Mouse (Mus musculus) testis, postnatal 10 days (tissue): ENCODE measurements at regions not wholly inside any gene's neighbourhood (a gene's known extent, or its start where the extent isn't known, plus 50 kb on each side); places are given as distances from the start of the nearest gene placed in this dataset.

Experiments
- DNase-seq: peaks from one replicate; pipeline ENCODE4 v3.0.0; 2021; ENCODE audit warnings: low spot score

DNA sequence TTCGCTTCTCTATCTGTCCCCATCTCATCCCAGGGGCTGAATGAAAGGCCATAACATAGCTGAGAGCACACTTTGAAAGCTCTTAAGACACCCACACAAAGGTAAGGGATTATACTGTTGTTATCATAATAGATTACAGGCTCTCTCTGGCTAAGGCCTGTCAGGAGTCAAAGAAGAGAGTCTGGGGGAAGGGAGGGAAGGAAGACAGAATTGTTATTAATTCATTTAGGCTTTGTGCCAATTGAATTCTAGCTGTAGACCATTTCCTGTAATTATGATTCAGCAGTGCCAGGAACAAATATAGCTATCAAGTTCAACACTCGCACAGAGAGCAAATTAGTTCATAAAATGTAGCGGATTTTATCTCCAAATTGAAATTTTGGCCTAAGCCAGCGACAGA, 369.3 kb upstream of the Gm10306 start:
- no peak for DNase-seq

DNA sequence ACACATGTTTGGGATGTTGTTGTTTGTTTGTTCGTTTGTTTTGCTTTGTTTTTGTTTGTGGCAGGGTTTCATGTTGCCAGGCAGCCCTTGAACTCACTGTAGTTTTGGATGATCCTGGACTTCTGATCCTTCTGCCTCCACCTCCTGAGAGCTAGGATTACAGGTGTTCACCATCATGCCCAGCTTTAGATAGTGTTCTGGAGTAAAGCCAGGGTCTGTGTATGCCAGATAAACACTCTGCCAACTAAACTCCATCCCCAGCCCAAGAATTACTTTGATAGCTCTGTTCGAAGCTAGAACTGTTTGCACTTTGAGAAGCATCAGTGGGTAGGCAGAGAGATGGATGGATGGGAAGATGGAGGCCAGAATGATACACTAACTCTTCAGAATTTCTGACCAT, 368.0 kb upstream of the Gm10306 start:
- DNase-seq, result no peak

DNA sequence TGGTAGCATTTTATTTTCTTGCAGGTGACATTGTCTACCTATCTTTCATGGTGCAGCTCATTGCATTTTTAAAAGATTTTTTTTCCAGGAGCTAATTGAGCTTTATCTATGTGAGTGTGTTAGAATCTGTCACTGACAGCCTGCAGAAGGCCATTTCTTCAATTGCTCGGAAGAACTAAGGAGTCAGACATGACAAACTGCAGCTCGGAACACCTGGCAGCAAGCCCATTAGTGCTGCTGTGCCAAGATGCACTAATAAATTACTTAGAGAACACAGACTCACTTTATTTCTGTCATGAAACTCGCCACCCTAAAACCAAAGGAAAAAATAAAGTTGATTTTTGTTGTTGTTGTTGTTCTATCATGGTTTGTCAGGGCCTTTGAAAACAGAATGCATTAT, 367.5 kb upstream of the Gm10306 start:
- DNase-seq, result peak; percentile 68

DNA sequence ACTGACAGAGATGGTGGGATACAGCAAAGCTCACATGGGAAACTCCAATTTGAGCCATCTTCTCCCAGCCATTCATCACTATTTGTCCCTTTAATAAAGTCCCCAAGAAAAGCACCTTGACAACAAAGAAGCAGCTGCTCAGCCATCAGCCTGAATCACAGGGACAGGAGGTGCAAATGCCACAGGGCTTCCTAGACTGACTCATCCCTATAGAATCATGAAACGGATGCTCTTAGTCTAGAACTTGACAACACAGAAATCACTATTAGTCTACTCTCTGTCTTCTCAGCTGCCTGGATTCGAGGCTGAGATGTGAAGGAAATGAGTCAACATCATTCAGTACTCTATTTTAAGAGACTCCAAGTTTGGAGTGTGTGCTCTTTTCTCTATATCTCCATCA, 365.4 kb upstream of the Gm10306 start:
- no peak for DNase-seq

DNA sequence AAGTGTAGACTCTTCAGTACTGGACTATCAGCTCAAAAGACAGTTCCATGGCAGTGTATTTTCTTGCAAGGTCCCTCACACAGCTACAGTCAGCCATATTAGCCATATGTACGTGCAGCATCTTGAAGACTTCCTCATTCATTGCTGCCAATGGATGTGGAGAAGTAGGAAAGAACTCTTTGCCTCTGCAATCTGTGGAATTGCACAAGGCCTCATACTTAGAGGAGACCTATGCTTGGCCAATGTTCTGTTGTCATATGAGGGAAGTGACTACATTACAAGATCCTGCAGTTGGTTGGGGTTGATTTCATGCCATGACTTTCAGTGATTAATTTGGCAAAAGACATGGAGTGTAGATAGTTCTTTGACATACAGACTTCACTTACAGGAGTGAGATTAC, 340.1 kb upstream of the Gm10306 start:
- DNase-seq, result no peak

DNA sequence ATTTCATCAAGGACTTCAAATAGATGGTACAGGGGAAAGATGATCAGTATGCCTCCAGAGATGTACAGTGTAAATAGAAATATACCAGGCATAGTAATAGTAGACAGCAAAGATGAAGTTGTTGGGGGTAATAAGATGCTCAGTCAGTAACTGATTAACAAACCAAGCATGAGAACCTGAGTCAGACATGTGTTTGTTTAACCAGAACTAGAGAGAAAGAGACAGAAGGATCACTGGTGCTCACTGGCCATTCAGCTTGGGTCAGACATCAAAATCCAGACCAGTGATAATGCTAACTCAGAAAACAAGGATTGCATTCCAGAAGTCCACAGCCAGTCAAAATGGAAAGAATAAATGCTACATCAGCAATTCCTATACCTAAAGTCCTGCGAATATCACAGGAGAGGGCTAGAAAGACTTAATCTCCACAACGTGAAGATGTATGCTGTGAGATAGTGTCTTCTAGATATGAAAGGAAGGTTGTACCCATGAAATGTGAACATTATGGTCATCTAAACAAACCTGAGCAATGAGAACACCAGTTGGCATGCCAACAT, 320.6 kb upstream of the Gm10306 start:
- no peak for DNase-seq

DNA sequence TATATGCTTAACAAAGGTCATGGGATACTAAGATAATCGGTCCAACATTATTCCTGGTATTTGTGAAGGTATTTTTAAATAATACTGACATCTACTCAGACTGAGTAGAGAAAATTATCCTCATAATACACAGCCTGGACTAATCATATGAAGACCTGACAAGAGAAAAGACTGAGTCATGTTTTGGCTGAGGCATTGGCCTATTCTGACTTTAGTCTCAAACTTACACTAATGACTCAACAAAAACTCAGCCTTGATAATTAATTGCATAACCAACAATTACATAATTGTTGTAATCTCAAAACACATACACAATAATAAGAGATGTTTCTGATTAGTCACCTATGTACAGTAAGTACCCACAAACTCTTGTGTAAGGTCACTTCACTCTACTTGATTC, 300.3 kb upstream of the Gm10306 start:
- DNase-seq, result no peak

DNA sequence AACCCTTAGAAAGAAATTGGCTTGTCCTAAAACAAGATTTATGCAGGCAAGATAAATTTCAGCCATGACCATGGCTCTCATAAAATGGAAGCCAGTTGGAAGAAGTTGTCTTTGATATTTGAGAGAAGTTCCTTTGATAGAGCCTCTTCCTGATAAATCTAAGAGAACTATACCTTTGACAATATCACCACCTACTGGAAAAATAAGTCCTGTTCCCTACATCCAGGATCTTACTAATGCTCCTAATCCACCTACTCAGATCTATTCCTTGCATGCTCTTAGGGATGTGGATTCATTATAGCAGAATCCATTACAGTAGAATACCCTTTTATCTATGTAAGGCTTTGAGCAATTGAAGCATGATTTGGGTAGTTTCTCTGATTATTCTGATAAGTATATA, 295.2 kb upstream of the Gm10306 start:
- DNase-seq, result no peak

DNA sequence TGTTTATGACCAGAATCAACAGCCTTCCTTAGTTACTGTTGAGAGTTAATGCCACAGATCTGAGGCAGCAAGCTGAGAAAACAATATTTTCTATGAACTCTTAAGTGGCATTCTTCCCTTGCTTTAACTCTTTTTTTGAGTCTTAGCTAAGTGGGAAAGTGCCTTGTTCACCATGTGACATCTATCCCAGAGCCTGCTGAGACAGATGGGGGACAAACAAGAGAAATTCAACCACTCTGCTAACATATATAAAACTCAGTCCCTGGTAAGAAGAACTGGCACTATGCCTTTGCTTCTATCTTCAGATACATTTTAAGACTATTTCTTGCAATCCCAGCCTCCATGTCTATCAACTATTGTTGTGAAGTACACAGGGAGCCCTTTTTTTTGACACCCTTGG, 274.6 kb upstream of the Gm10306 start:
- DNase-seq, result no peak

DNA sequence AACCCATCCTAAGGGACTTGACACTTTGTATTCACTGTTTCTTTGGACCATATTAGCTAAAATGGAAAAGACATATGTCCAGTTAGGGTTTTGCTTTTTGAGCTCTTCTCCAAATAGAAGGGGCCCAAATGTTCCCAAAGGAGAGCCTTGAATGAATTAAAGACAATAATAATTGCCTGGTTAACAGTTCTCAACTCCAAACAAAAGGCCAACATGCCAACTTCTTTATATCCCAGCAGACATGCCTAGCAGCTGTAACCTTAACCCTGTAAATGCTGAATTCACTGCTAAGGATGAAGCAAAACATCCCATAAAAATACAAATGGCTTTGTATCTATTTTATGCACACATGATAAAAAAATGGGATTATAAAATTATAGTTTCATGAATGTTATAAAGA, 264.2 kb upstream of the Gm10306 start:
- no peak for DNase-seq

DNA sequence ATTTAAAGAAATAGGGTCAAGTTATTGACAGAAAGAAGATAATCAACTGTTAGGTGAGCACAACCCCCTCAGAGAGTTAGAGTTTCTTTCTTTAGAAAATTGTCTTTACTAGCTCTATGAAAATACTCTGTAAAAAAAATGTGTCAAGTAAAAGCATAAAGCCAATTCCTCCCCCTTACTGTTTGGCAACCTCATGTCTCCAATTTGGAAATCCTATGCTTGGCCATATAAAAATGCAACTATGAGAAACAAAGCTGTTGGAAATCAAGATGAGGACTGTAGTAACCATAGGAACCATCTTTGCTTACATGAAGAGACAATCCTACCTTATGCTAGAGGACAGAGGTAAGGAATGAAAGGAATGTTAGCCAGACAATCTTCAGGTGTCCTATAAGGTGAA, 239.0 kb upstream of the Gm10306 start:
- DNase-seq, result no peak

DNA sequence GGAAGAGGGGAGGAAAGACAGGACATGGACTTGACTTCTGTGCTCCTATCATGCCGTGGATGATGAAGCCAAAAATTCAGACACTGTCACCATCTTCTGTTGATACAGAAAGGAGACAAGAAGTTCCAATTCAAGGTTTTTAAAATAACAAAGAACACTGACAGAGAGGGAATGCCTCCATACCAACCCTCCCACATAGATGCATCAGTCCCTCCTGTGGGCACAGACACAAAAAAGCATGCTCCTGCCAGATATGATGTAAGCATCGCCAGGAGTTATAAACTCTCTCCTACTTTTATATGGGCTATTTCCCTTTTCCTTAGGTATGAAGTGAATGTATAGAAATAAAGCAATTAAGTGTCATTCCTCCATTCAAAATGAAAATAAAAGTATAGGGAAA, 229.6 kb upstream of the Gm10306 start:
- DNase-seq, result no peak

DNA sequence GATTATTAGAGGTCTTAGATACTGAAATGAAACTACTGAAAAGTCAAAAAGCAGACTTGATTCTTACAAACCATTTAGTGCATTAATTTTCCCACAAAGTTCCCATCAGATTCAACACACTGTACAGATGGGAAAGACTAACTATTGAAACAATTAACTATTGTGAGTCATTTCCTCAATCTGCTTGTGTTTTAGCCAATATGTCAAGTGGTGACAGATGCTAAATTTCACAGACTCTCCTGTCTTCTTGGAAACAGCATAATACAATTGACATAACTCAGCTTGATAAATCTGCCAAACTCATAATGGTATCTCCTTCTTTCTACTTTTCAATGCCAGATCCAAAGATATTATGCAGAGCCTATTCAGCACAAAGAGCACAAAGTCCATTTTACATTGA, 213.0 kb upstream of the Gm10306 start:
- no peak for DNase-seq

DNA sequence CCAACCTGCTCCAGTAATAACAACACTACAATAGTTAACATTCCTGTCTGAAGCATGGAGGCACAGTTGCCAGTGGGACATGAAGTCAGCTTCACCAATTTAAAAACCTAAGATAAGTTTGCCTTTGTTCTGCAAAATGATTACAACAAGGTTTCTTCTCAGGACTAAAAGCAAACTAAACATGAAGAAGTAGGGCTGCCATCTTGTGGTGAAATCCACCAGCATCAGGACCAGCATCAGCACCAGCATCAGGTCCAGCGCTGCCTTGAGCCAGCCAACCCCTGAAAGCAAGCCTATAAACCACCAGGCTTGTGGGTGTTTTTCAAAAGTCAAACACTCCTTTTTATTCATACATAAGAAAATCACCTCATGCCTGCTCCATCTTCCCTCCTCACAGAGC, 207.1 kb upstream of the Gm10306 start:
- DNase-seq, result no peak

DNA sequence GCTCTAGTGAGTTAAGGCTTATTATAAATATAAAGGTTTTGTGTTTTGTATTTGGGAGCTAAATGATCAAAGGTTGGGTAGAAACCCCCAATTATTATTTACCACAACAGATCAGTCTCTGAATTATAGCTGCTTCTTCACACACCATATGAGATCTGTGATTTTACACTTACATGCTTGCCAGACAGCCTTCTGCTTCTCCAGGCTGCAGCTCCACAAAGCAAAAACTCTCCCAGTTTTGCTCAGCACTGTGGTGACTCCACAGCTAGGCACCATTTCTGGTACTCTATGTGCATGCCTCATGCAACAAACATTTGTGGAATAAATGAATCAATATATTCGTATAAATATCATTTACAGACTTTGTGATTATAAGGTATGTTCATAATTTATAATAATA, 199.4 kb upstream of the Gm10306 start:
- DNase-seq, result no peak

DNA sequence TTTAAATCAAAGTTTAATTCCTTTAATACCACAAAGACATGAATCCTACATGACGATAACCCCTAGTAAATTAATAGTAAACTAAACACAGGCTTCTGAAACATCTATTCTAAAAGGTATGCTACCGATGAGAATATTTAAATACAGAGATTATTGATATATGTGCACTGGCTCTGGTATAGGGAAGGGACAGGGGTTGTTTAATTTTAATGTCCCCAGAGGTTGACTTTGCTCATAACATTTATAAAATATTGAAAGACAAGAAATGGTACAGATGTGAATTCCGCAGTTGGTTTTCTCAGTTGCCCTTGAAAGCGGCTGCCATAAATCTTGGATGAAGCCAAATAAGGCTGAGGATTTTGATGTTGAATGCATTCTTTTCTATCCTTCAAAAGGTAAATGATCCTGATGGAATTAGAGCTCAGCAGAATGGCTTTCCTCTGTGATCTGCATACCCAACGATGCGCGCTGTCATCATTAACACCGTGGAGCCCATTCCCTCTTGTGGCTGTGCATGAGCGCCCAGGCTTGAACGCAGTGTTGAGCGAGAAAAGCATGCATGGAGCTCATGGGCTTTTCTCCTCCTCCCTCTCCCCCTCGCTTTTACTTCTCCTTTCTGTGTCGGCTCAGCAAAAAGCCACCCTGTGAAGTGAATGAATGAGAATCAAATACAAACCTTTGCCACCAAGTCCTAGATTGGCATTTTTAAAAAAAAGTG, 195.4 kb upstream of the Gm10306 start:
- no peak for DNase-seq

DNA sequence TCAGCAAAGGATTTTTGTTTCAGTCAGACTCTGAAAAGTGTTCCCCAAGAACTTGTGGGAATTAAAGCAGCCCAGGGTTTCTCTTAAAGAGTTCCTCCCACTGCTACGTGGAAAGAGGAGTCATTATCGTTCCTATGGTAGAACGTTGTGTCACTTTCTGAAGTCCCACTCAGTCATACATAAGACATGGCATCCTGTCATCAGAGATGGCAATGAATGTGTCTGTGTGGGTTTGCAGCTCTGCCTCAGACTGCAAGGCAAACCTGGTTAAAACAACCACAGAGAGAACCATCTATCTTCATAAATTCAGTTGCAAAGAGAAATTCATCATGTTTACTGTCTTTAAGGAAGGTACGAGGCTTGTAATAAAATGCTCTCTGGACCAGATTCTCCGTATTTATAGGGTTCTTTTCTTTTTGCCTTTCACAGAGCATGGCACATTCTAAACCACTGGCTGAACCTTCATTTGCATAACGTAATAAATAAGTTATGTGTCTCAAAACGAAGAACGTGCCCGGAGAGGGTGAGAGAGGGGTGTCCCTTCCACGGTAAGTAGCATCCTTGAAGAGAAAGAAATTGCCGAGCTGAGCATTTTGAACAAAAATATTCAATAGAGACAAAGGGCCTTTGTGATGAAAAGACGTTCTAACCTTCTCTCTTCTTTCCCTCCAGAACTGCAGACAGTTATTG, 194.7 kb upstream of the Gm10306 start:
- no peak for DNase-seq

DNA sequence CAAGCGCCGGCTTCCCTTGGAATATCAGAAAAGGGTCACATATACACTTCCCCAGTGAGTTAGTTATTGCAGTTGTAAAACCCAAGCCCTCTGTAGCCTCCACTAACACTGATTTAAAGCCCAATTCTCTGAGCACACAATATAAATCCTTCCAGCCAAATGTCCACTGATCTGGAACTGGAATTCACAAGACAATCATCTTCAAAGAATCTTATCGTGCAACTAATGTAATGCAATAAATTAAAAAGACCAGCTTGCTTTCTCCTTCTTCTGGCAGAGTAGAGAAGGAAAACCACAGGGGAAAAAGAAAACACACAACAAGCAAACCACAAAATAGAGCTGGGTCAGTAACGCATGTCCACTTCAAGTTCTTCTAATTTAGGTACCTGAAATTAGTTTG, 191.0 kb upstream of the Gm10306 start:
- no peak for DNase-seq

DNA sequence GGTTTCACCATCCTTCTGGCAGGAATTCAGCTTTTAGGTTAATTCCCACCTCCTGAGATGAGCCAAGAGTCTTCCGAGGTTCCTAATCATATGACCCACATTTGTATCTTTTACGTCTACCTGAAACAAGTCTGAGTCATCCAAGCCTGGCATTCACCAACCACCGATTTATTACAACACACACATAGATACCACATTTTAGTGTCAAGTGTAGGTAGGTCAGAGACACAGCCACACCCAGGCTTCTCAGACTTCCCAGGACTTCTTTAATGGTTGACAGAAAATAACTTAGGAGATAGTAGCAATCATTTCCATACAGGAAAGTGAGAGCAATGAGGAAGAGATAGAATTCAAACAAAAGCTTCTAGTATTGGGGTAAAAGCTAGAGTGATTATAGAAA, 189.2 kb upstream of the Gm10306 start:
- DNase-seq, result no peak

DNA sequence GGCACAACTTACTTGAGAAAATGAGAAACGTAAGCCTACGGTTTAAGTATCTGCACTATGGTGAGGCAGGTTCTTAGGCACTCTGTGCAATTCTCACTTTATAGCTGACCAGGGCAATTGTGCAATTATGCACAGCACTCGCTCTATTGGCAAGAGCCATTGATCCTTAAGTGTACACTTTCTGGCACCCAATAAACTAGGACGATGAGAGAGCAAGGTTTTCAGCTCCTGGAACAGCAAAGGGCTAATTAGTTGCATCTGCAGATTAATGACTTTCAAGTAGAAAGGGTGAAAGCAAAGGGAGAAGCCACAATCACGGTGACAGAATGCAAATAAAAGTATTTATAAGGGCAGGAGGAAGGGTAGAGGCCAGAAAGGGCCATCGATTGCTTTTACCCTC, 185.4 kb upstream of the Gm10306 start:
- no peak for DNase-seq

DNA sequence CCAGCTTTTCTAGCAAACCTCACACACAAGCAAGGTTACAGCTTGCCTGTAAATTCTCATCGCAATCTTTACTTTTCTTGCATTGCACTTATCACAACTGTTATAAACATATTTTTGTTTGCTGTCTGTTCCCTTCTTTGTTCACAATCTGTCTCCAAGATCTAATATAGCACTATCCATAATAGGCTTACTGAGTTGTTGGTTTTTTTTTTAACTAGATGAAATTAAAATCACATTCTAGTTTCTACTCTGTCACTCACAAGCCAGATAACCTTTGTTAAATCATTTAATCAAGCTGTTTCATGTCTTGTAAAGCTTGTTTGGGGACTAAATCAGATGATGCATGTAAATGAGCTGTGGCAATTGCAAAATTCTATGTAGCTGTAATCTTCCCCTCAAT, 180.1 kb upstream of the Gm10306 start:
- DNase-seq, result no peak

DNA sequence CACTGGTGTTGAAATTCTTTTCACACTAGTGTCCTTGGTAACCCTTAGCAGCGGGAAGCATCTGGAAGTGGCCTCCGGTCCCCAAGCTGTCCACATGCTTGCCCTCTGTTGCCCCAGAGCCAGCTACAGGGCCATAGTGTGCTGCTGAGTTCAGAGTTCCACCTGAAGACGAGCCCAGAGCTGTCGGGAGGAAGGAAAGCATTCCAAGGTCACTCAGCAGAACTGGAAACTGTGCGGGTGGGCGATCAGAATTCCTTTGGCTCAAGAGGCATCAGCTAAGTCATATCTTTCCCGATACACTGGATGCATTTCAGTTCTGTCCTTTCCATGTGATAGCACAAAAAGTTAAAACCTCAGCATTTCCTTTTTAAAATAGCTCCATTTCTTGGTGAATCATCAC, 170.6 kb upstream of the Gm10306 start:
- DNase-seq, result peak; percentile 39

DNA sequence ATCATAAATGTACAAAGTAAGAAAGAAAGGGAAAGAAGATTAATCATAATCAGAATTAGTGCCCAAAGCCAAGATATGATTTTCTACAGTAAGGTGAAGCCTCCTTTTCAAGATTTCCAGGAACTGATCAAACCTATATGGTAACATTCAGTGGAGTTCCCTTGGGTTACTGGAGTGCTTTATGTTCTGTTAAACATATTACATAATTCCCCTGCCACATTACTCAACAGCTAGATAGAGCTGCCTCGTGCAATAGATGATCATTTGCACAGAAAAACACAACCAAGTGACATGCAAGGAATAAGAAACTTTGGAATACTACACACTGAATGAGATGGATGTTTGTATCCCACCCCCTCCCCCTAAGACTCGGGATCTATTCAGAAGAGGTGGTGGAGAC, 168.0 kb upstream of the Gm10306 start:
- DNase-seq, result no peak

DNA sequence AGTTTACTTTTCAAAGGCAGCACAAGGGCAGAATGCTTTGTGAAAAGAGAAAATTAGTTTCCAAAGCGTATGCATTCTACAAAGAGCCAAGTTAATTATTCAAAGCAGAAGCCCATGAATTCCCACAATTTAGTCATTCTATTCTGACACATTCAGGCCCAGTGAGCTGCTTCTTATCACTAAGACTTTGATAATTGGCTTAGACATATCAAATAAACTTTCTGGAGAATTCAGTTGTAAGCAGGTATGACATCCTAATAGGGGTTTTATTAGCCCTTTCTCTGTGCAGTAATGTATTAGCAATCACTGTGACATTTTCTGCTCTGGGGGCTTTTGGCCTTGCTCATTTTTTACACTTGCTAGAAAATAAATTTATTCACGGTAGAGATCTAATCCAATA, 161.9 kb upstream of the Gm10306 start:
- no peak for DNase-seq
